Mouse (Mus musculus) CD4-positive, CD25-positive, alpha-beta regulatory T cell, adult 4 months (primary cell): ENCODE measurements around the gene Olfr814. TPM values are rescaled to one million over a fixed set of nuclear protein-coding genes. Genes with fewer than 3 reads are reported as not detected.
"Not testable (repeated sequence)": the region's sequence is repeated elsewhere in the genome, so short reads cannot be mapped to it uniquely, and the experiment has no call there.

Source experiments
- ATAC-seq: one replicate; pipeline ENCODE4 v1.8.0; 2017
- polyA plus RNA-seq, 2 experiments: library from polyadenylated mRNA; unstranded; fragments of 100-300 nt; shearing (Covaris generic); gene quantifications; one replicate each; pipeline ENCODE4 v1.2.1; 2017

The Olfr814 gene
- under 1 TPM in 1 of 2 experiments, not detected in 1; 0.11 TPM for polyA plus RNA-seq

- not testable (repeated sequence) for ATAC-seq
These were observed at the start of gene Olfr814 for GRCm38 (mm10) chr10:129879751-129880150. Gene Olfr814, minus strand, starts transcription at chr10:129879851.

GRCm38 (mm10) chr10:129915497-129915896 lies 35.8 kb upstream of the Olfr814 start, which contains the start of gene Olfr816:
Gene Olfr816, minus strand, starts transcription at chr10:129915597.
- no peak for ATAC-seq

DNA sequence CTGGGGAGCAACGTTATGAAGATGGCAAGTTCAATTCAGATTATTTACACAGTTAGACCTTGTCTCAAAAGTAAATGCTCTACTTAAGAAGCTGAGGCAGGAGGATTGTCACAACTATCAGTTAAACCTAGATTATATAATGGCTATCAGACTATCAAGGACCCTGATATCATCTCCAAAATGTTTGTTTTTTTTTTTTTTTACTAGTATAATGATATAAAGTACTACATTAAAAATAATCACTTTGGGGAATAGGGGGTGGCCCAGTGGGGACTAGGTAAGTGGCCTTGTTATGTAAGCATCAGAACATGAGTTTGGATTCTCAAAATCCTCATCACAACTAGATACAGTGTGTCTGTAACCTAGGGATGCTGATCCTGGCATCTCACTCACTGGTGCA lies 26.1 kb upstream of the Olfr814 start, which contains the start of gene Olfr815:
Gene Olfr815, minus strand, starts transcription at position 101 of the 400 bp plus-strand sequence.
- not testable (repeated sequence) for ATAC-seq

GRCm38 (mm10) chr10:129885934-129886333 lies 6.3 kb upstream of the Olfr814 start:
- ATAC-seq = no peak

- not testable (repeated sequence) for ATAC-seq
These were observed 5.8 kb upstream of the Olfr814 start for GRCm38 (mm10) chr10:129885496-129885895.

- no peak for ATAC-seq
These were observed 24.6 kb downstream of the Olfr814 start, which contains the start of gene Olfr813 for GRCm38 (mm10) chr10:129855067-129855466. Gene Olfr813, plus strand, starts transcription at chr10:129855367.

- no peak for ATAC-seq
These were observed 32.3 kb downstream of the Olfr814 start for GRCm38 (mm10) chr10:129847343-129847742.

DNA sequence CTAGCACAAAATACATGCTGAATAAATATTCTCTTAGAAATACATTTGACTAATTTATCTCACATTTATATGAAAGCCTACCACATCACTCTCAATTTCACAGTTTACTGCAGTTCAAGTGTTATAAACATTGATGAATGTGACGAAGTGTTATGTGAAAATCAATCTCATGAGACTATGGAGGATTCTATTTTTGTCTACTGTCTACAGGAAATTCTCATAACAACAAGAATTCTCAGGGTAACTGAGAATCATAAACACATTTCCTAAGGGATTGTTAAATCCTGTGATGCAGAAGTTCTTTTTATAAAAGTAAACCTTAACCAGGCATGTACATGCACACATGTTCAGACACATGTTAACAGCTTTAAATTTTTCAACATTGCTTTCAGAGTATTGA lies 33.7 kb downstream of the Olfr814 start, which contains the start of gene Olfr812:
Gene Olfr812, minus strand, starts transcription at position 101 of the 400 bp plus-strand sequence.
- ATAC-seq = no peak

Other genes starting within 250 kb of the Olfr814 start
- gene Olfr799, start 242.4 kb downstream of the Olfr814 start, polyA plus RNA-seq = not detected
- gene Olfr800, start 222.2 kb downstream of the Olfr814 start, polyA plus RNA-seq = not detected
- not detected for gene Olfr801, start 206.0 kb downstream of the Olfr814 start, polyA plus RNA-seq
- not detected for gene Olfr802, start 191.7 kb downstream of the Olfr814 start, polyA plus RNA-seq
- not detected for gene Olfr803, start 185.6 kb downstream of the Olfr814 start, polyA plus RNA-seq
- not detected for gene Olfr804, start 176.6 kb downstream of the Olfr814 start, polyA plus RNA-seq
- not detected for gene Olfr805, start 150.5 kb downstream of the Olfr814 start, polyA plus RNA-seq
- gene Olfr806, start 137.9 kb downstream of the Olfr814 start, polyA plus RNA-seq = not detected
- gene Olfr807, start 122.1 kb downstream of the Olfr814 start, polyA plus RNA-seq = not detected
- not detected for gene Olfr808, start 114.4 kb downstream of the Olfr814 start, polyA plus RNA-seq
- gene Olfr809, start 105.2 kb downstream of the Olfr814 start, polyA plus RNA-seq = not detected
- not detected for gene Olfr810, start 84.9 kb downstream of the Olfr814 start, polyA plus RNA-seq
- gene Olfr811, start 75.5 kb downstream of the Olfr814 start, polyA plus RNA-seq = not detected
- not detected for gene Olfr812, start 33.8 kb downstream of the Olfr814 start, polyA plus RNA-seq
- gene Olfr813, start 24.5 kb downstream of the Olfr814 start, polyA plus RNA-seq = not detected
- gene Olfr815, start 26.0 kb upstream of the Olfr814 start, polyA plus RNA-seq = not detected
- not detected for gene Olfr816, start 35.7 kb upstream of the Olfr814 start, polyA plus RNA-seq
- gene Olfr818, start 69.2 kb upstream of the Olfr814 start, polyA plus RNA-seq = not detected
- gene Olfr819, start 87.4 kb upstream of the Olfr814 start, polyA plus RNA-seq = not detected
- gene Olfr247, start 96.3 kb upstream of the Olfr814 start, polyA plus RNA-seq = not detected
- under 1 TPM in 1 of 2 experiments, not detected in 1; 0.07 TPM for gene Gm10310, start 105.2 kb upstream of the Olfr814 start, polyA plus RNA-seq
- gene Olfr820, start 132.8 kb upstream of the Olfr814 start, polyA plus RNA-seq = not detected
- not detected for gene Olfr821, start 150.5 kb upstream of the Olfr814 start, polyA plus RNA-seq
- gene Olfr822, start 191.4 kb upstream of the Olfr814 start, polyA plus RNA-seq = under 1 TPM in 1 of 2 experiments, not detected in 1; 0.12 TPM
- not detected for gene Olfr823, start 235.5 kb upstream of the Olfr814 start, polyA plus RNA-seq